Mouse (Mus musculus) gastrocnemius, adult 18-20 months (tissue): ENCODE measurements around the gene Gm14418. TPM values are rescaled to one million over a fixed set of nuclear protein-coding genes. Genes with fewer than 3 reads are reported as not detected.

ENCODE experiments used
- DNase-seq: peaks from one replicate; pipeline ENCODE4 v3.0.0; 2021; ENCODE audit warnings: low spot score
- long read RNA-seq, 2 experiments: library from polyadenylated mRNA; stranded (forward); transcript quantifications; one replicate each; pipeline ENCODE4 v2.0.0; 2021
- total RNA-seq, 2 experiments: library from RNA; stranded (reverse); gene quantifications; 2 replicates each; pipeline ENCODE4 v1.2.3; 2021

Gm14418 gene
- total RNA-seq = 10 to 100 TPM in 1 of 2 experiments, 1 to 10 TPM in 1; 9.6 to 12.1 TPM
- long read RNA-seq, experiment 1, partial matches to known transcripts = 0 of 4 reads
- long read RNA-seq, experiment 1, other reads (novel, unspliced or antisense) = 4 of 4 reads
- long read RNA-seq, experiment 2, partial matches to known transcripts = 0 of 3 reads
- long read RNA-seq, experiment 2, other reads (novel, unspliced or antisense) = 2 of 3 reads

DNA sequence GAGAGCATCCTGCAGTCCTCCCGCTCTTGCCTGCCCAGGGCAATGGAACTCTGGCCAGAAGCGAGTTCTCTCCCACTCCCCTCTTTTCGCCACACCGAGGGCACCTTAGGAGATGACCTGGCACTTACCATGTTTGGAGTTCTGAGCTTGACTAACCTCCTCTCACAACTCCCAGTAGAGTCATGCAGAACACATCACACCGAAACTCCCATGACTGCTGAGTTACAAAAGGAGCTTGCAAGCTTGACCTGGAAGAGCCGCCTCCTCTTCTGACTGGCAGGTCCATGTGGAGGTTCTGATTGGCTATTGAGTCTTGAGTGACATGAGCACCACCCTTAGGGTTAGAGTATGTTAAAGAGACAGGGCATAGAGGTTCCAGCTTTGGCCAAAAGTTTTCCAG, at the start of gene Gm14418:
Gm14418 (minus strand) TSS at position 225 of the 400 bp plus-strand sequence.
- DNase-seq = peak; percentile 1

Other genes with a start within 250 kb of the Gm14418 start
- gene Gm14410, start 191.9 kb downstream of the Gm14418 start, total RNA-seq = 10 to 100 TPM; 10.5 to 12.8 TPM
- gene Gm14409, start 131.3 kb downstream of the Gm14418 start, total RNA-seq = under 1 TPM; 0.91 to 1.00 TPM
- gene Gm14412, start 74.0 kb downstream of the Gm14418 start, total RNA-seq = 1 to 10 TPM; 2.2 TPM
- 10 to 100 TPM; 44.4 to 44.9 TPM for gene Zfp970, start 66.4 kb upstream of the Gm14418 start, total RNA-seq
- gene Gm14403, start 99.9 kb upstream of the Gm14418 start, total RNA-seq = 10 to 100 TPM; 37.9 to 40.1 TPM
- not detected for gene Gm14406, start 179.9 kb upstream of the Gm14418 start, total RNA-seq